Mouse (Mus musculus) C3H10T1/2 (cell line): Measurements from ENCODE around the gene Vmn2r27. TPM values are rescaled to one million over a fixed set of nuclear protein-coding genes. Genes with fewer than 3 reads are reported as not detected.

Source experiments
- polyA plus RNA-seq, 2 experiments: library from polyadenylated mRNA; unstranded; fragments of >200 nt; fragmentation: generic; extraction: Trizol; gene quantifications; one replicate each; pipeline ENCODE4 v1.2.1; 2012; ENCODE audit warnings: missing spikeins in 2 of 2

Gene Vmn2r27
- polyA plus RNA-seq: not detected

DNA sequence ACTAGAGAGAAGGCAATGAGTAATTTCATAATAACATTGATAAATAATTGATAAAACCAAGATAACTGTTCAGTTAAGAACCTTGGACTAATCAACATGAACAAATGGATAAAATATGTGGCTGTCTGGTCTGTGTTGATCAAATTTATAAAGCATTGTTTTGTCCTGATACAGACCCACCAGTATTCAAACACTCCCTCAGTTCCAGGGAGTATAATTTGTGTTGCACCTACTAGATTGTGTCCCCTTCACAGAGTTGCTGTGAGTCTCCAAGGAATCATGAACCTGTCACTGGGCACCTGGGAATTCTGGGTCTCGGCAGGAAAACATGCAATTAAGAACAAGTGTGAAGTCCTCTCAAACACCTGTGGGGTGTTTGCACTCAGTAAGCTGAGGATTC lies at the start of gene Vmn2r27:
Gene Vmn2r27 (minus strand): TSS at position 101 of the 400 bp plus-strand sequence.

Other genes starting within 250 kb of the Vmn2r27 start
- not detected for gene Vmn2r26, start 207.3 kb downstream of the Vmn2r27 start, polyA plus RNA-seq
- not detected for gene Cd163, start 72.8 kb upstream of the Vmn2r27 start, polyA plus RNA-seq
- gene Pex5, start 183.2 kb upstream of the Vmn2r27 start, polyA plus RNA-seq: 10 to 100 TPM in 1 of 2 experiments, 1 to 10 TPM in 1; 7.1 to 29.4 TPM
- 1 to 10 TPM in 1 of 2 experiments, under 1 TPM in 1; 0.16 to 1.6 TPM for gene Clstn3, start 232.9 kb upstream of the Vmn2r27 start, polyA plus RNA-seq